Mouse (Mus musculus) megakaryocyte, adult 5-6 weeks (primary cell): ENCODE data around the gene Apol7a. TPM values are rescaled to one million over a fixed set of nuclear protein-coding genes. Genes with fewer than 3 reads are reported as not detected.
"Not testable (repeated sequence)": the region's sequence is repeated elsewhere in the genome, so short reads cannot be mapped to it uniquely, and the experiment has no call there.

Experiments
- ATAC-seq: 2 replicates; pipeline ENCODE4 v1.8.0; 2016; ENCODE audit warnings: mild to moderate bottlenecking, inconsistent platforms; ENCODE audit not compliant: poor library complexity, severe bottlenecking
- total RNA-seq, 2 experiments: library from RNA; stranded (forward) in 1 of 2; stranded (reverse) in 1 of 2; fragments of 153-499, 151-499 nt in 1 of 2; fragments of 221-1000, 200-1000 nt in 1 of 2; gene quantifications; 2 replicates each; pipeline versions ENCODE4 v1.2.3 to v1.2.4; 2015 to 2017

Apol7a gene
- total RNA-seq (2015) (not detected in 2 replicates), total RNA-seq (2017) (not detected in 2 replicates)

GRCm38 (mm10) chr15:77399027-77399426 is at the start of gene Apol7a:
Gene Apol7a, minus strand, starts transcription at chr15:77399110.
- ATAC-seq, result not testable (repeated sequence)

GRCm38 (mm10) chr15:77447392-77447791 is 48.5 kb upstream of the Apol7a start, which contains the start of gene Apol7b:
Gene Apol7b, minus strand, starts transcription at chr15:77447492.
- not testable (repeated sequence) for ATAC-seq

- ATAC-seq, result not testable (repeated sequence)
These were observed 46.8 kb upstream of the Apol7a start for GRCm38 (mm10) chr15:77445668-77446067.

GRCm38 (mm10) chr15:77444746-77445145 is 45.8 kb upstream of the Apol7a start:
- ATAC-seq, result not testable (repeated sequence)

GRCm38 (mm10) chr15:77428690-77429448 is 30.0 kb upstream of the Apol7a start:
- not testable (repeated sequence) for ATAC-seq

GRCm38 (mm10) chr15:77422925-77423324 is 24.0 kb upstream of the Apol7a start:
- ATAC-seq, result not testable (repeated sequence)

- ATAC-seq, result not testable (repeated sequence)
These were observed 20.7 kb upstream of the Apol7a start for GRCm38 (mm10) chr15:77419657-77420056.

- 0 out of 2 replicates have a peak, but pooled peaks have one; percentile 33 for ATAC-seq
These were observed 17.9 kb upstream of the Apol7a start for GRCm38 (mm10) chr15:77416655-77417333.

- not testable (repeated sequence) for ATAC-seq
These were observed 16.7 kb upstream of the Apol7a start for GRCm38 (mm10) chr15:77415653-77416052.

GRCm38 (mm10) chr15:77412695-77413094 is 13.8 kb upstream of the Apol7a start:
- ATAC-seq, result peak; percentile 57; the same call in 1 of the 2 replicates

GRCm38 (mm10) chr15:77411035-77411434 is 12.1 kb upstream of the Apol7a start, which contains the start of gene Apol9a:
Gene Apol9a, minus strand, starts transcription at chr15:77411135.
- ATAC-seq, result not testable (repeated sequence)

GRCm38 (mm10) chr15:77406370-77406769 is 7.5 kb upstream of the Apol7a start:
- peak; percentile 49; the same call in 1 of the 2 replicates for ATAC-seq

GRCm38 (mm10) chr15:77397450-77398132 is 1.3 kb downstream of the Apol7a start:
- ATAC-seq, result not testable (repeated sequence)

- not testable (repeated sequence) for ATAC-seq
These were observed 5.1 kb downstream of the Apol7a start for GRCm38 (mm10) chr15:77393832-77394231.

GRCm38 (mm10) chr15:77387462-77387861 is 11.4 kb downstream of the Apol7a start:
- no peak for ATAC-seq

GRCm38 (mm10) chr15:77384340-77385030 is 14.4 kb downstream of the Apol7a start:
- no peak for ATAC-seq

- no peak for ATAC-seq
These were observed 16.0 kb downstream of the Apol7a start for GRCm38 (mm10) chr15:77382880-77383279.

- no peak for ATAC-seq
These were observed 16.5 kb downstream of the Apol7a start for GRCm38 (mm10) chr15:77382271-77382850.

GRCm38 (mm10) chr15:77381481-77381880 is 17.4 kb downstream of the Apol7a start:
- no peak for ATAC-seq

- no peak for ATAC-seq
These were observed 19.0 kb downstream of the Apol7a start for GRCm38 (mm10) chr15:77379921-77380320.
